Mouse (Mus musculus) thymus, postnatal 0 days (tissue): ENCODE data around the gene Tmem259. TPM values are rescaled to one million over a fixed set of nuclear protein-coding genes. Genes with fewer than 3 reads are reported as not detected.

Experiments used
- DNase-seq: peaks from one replicate; pipeline ENCODE4 v3.0.0-alpha.2; 2015; ENCODE audit warnings: low spot score
- polyA plus RNA-seq: library from polyadenylated mRNA; unstranded; fragments of >200 nt; fragmentation: Nextera tagmentation; extraction: Ambion mirVana; gene quantifications from 2 replicates; pipeline ENCODE4 v1.2.1, GENCODE M21; 2015

The Tmem259 gene
- polyA plus RNA-seq, result 19.4 and 25.8 TPM in 2 replicates

- peak; percentile 89 for DNase-seq
Observed at GRCm38 (mm10) chr10:79984195-79984816, at the start of gene Tmem259. Gene Tmem259 (minus strand): TSS chr10:79984330.

GRCm38 (mm10) chr10:80032799-80033480 is 48.8 kb upstream of the Tmem259 start:
- DNase-seq, result no peak

- no peak for DNase-seq
Observed at GRCm38 (mm10) chr10:80030736-80031135, 46.6 kb upstream of the Tmem259 start.

- DNase-seq, result no peak
Observed at GRCm38 (mm10) chr10:80030191-80030590, 46.1 kb upstream of the Tmem259 start.

- no peak for DNase-seq
Observed at GRCm38 (mm10) chr10:80028521-80028846, 44.4 kb upstream of the Tmem259 start.

GRCm38 (mm10) chr10:80027681-80028520 is 43.8 kb upstream of the Tmem259 start:
- DNase-seq, result no peak

GRCm38 (mm10) chr10:80025889-80026288 is 41.8 kb upstream of the Tmem259 start:
- peak; percentile 39 for DNase-seq

- no peak for DNase-seq
Observed at GRCm38 (mm10) chr10:80025463-80025862, 41.3 kb upstream of the Tmem259 start.

- DNase-seq, result no peak
Observed at GRCm38 (mm10) chr10:80025044-80025347, 40.9 kb upstream of the Tmem259 start.

GRCm38 (mm10) chr10:80024229-80025043 is 40.3 kb upstream of the Tmem259 start:
- peak; percentile 83 for DNase-seq

- DNase-seq, result no peak
Observed at GRCm38 (mm10) chr10:80023758-80024157, 39.6 kb upstream of the Tmem259 start.

GRCm38 (mm10) chr10:80022806-80023205 is 38.7 kb upstream of the Tmem259 start:
- DNase-seq, result no peak

GRCm38 (mm10) chr10:80022164-80022563 is 38.0 kb upstream of the Tmem259 start:
- peak; percentile 64 for DNase-seq

- no peak for DNase-seq
Observed at GRCm38 (mm10) chr10:80021320-80021641, 37.2 kb upstream of the Tmem259 start.

- DNase-seq, result no peak
Observed at GRCm38 (mm10) chr10:80020603-80021319, 36.6 kb upstream of the Tmem259 start.

- DNase-seq, result no peak
Observed at GRCm38 (mm10) chr10:80020191-80020590, 36.1 kb upstream of the Tmem259 start.

GRCm38 (mm10) chr10:80019471-80020131 is 35.5 kb upstream of the Tmem259 start:
- DNase-seq, result no peak

GRCm38 (mm10) chr10:80018739-80019297 is 34.7 kb upstream of the Tmem259 start:
- peak; percentile 65 for DNase-seq

- peak; percentile 62 for DNase-seq
Observed at GRCm38 (mm10) chr10:80017771-80018170, 33.6 kb upstream of the Tmem259 start.

- peak; percentile 96 for DNase-seq
Observed at GRCm38 (mm10) chr10:80017361-80017760, 33.2 kb upstream of the Tmem259 start.
